Comparison of ENCODE assay signal across 10 mouse cellular contexts in genomic region chr11:76739125-76739524, GRCm38 (mm10). TPM values are rescaled to one million over a fixed set of nuclear protein-coding genes. Genes with fewer than 3 reads are reported as not detected.
DNase-seq lines count a peak whose midpoint lies in the region; ATAC-seq and TF ChIP-seq lines count a peak whose summit lies in the region.
"Had no signal": no experiment of that assay in that cellular context is flagged by ENCODE, and none has a peak within 500 bp of the region (broad histone marks: within the 10 kb centered on the region; RNA-seq: fewer than 3 reads in every experiment).

No protein-coding gene starts in this region.

- H3K4me2 ChIP-seq in intestine, postnatal 0 days (replicated peaks; ENCODE audit: low read depth): no peak overlapping the region
- H3K4me2 ChIP-seq in intestine, embryonic 15.5 days (replicated peaks): no peak overlapping the region
- H3K4me2 ChIP-seq: lung, embryonic 15.5 days; stomach, embryonic 15.5 days had no signal

- no peak overlapping the region for H3K27ac ChIP-seq in intestine, postnatal 0 days (ENCODE audit: low read depth, low read length)
- no peak overlapping the region for H3K27ac ChIP-seq in intestine, embryonic 15.5 days
- H3K27ac ChIP-seq: lung, embryonic 15.5 days; stomach, embryonic 15.5 days had no signal

- ATAC-seq in intestine, postnatal 0 days: no peak
- no peak for ATAC-seq in intestine, embryonic 15.5 days
- ATAC-seq in activated CD4-positive, CD25-positive, alpha-beta regulatory T cell, adult 4 months: no peak

- no peaks in the 10 kb centered on the region for H3K9me3 ChIP-seq in intestine, postnatal 0 days (ENCODE audit: control insufficient read depth)
- no peaks in the 10 kb centered on the region for H3K9me3 ChIP-seq in intestine, embryonic 15.5 days
- H3K9me3 ChIP-seq: lung, embryonic 15.5 days; stomach, embryonic 15.5 days had no signal

- H3K27me3 ChIP-seq in intestine, postnatal 0 days (replicated peaks; ENCODE audit: control insufficient read depth, insufficient read depth, low read length): no peaks in the 10 kb centered on the region
- H3K27me3 ChIP-seq in intestine, embryonic 15.5 days (replicated peaks): no peaks in the 10 kb centered on the region
- H3K27me3 ChIP-seq: lung, embryonic 15.5 days; stomach, embryonic 15.5 days had no signal

- peak; percentile 74 for DNase-seq in CD4-positive, CD25-positive, alpha-beta regulatory T cell, adult 2 months (ENCODE audit: low read depth, low spot score)
- peak; percentile 69 for DNase-seq in T-cell, adult 2 months (ENCODE audit: low spot score)
- peak; percentile 34 for DNase-seq in lung, postnatal 10 days
- DNase-seq in Muller cell, postnatal 12 days (ENCODE audit: inconsistent ontology term): no peak
- no peak for DNase-seq in left cerebral cortex, postnatal 25 days (ENCODE audit: low spot score in 2 of 2)

- no peak overlapping the region for H3K9ac ChIP-seq in intestine, postnatal 0 days (ENCODE audit: low read depth, low read length)
- no peak overlapping the region for H3K9ac ChIP-seq in intestine, embryonic 15.5 days
- H3K9ac ChIP-seq: lung, embryonic 15.5 days; stomach, embryonic 15.5 days had no signal

- H3K36me3 ChIP-seq in intestine, postnatal 0 days (ENCODE audit: control insufficient read depth, insufficient read depth): peaks cover 50% of the 10 kb centered on the region
- 0 out of 2 replicates have a peak, but pooled peaks cover 11% of the 10 kb centered on the region for H3K36me3 ChIP-seq in intestine, embryonic 15.5 days

- H3K4me3 ChIP-seq in intestine, postnatal 0 days (ENCODE audit: low read depth, low read length): no peak overlapping the region
- no peak overlapping the region for H3K4me3 ChIP-seq in intestine, embryonic 15.5 days (replicated peaks)
- H3K4me3 ChIP-seq: lung, embryonic 15.5 days; stomach, embryonic 15.5 days had no signal

- peak; percentile 70 for TF ChIP-seq CTCF in intestine, postnatal 0 days (IDR thresholded peaks at IDR 0.05; ENCODE audit: low read depth)

- WGBS in intestine, postnatal 0 days: 74% methylated on average over 6 of the region's 6 CpGs
- WGBS in intestine, embryonic 15.5 days: 70% methylated on average over 6 of the region's 6 CpGs

- H3K4me1 ChIP-seq in intestine, postnatal 0 days (replicated peaks; ENCODE audit: control insufficient read depth, insufficient read depth, low read length): no peaks in the 10 kb centered on the region
- no peaks in the 10 kb centered on the region for H3K4me1 ChIP-seq in intestine, embryonic 15.5 days (replicated peaks)
- H3K4me1 ChIP-seq: lung, embryonic 15.5 days; stomach, embryonic 15.5 days had no signal

- intact Hi-C loops in left cerebral cortex, postnatal 25 days (cut with DNase I): no loop called here

RNA-seq across cellular contexts. Expression of gene Gosr1, which starts 24.3 kb away (rescaled TPM):
- polyA plus RNA-seq in intestine, postnatal 0 days (2015; fragmentation: Nextera tagmentation; extraction: Ambion mirVana): 28.6 and 30.7 TPM in 2 replicates
- 24.9 and 28.6 TPM in 2 replicates for polyA plus RNA-seq in intestine, embryonic 15.5 days (2015; fragmentation: Nextera tagmentation; extraction: Ambion mirVana)
- 10 to 100 TPM; 37.2 to 40.2 TPM for polyA plus RNA-seq in activated CD4-positive, CD25-positive, alpha-beta regulatory T cell, adult 4 months (2017; shearing (Covaris generic))
- 10 to 100 TPM; 48.5 to 48.9 TPM for total RNA-seq in left cerebral cortex, postnatal 25 days (2021)

RNA-seq across cellular contexts. Expression of gene Trarg1, which starts 59.5 kb away (rescaled TPM):
- 0.85 and 0.96 TPM in 2 replicates for polyA plus RNA-seq in intestine, postnatal 0 days (2015; fragmentation: Nextera tagmentation; extraction: Ambion mirVana)
- 0.35 and 0.64 TPM in 2 replicates for polyA plus RNA-seq in intestine, embryonic 15.5 days (2015; fragmentation: Nextera tagmentation; extraction: Ambion mirVana)
- polyA plus RNA-seq in activated CD4-positive, CD25-positive, alpha-beta regulatory T cell, adult 4 months (2017; shearing (Covaris generic)): under 1 TPM in 1 of 2 experiments, not detected in 1; 0.56 TPM
- under 1 TPM; 0.66 to 0.69 TPM for total RNA-seq in left cerebral cortex, postnatal 25 days (2021)

Comparison
In these comparisons a context has a peak if more than half of its experiments do, and no peak if none do; other contexts are left out.
1. DNase-seq: peak in CD4-positive, CD25-positive, alpha-beta regulatory T cell, adult 2 months (single experiment), T-cell, adult 2 months (single experiment) and lung, postnatal 10 days (single experiment); none in Muller cell, postnatal 12 days (single experiment) and left cerebral cortex, postnatal 25 days (0 of 2).